Mouse (Mus musculus): Measurements from ENCODE around the gene Slc8b1. TPM values are rescaled to one million over a fixed set of nuclear protein-coding genes. Genes with fewer than 3 reads are reported as not detected.
A peak's percentile ranks its signal among the peaks of the same experiment; 100 is the strongest.

Slc8b1 gene
- polyA plus RNA-seq, 1 experiment from 2014 or later, result 4.9 TPM

DNA sequence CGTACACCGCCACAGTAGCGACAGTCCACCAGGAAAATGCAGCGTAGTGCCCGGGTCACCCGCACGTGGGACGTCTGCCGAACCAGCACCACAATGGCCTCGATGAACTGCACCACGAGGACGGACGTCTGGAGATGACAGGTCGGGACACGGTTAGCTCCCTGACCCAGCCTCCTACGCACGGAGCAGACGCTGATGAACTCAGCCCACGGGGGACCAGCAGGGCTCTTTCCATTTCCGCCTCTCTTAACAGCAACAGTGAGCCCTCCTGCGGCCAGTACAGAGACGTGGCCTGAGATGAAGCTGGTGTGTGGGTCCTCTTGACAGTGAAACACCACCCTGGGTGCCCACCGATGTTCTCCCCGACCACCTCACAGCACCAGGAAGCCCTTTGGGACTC, 44.9 kb downstream of the Slc8b1 start:
- DNase-seq (ENCODE audit: low spot score) (no peak), ATAC-seq (ENCODE audit: low FRiP score, low TSS enrichment) (no peak)
- H3K4me2 ChIP-seq (replicated peaks; ENCODE audit: low read depth), result no peak overlapping the region
- WGBS, result 89% methylated on average over 24 of the region's 24 CpGs
- H3K4me1 ChIP-seq (replicated peaks; ENCODE audit: control insufficient read depth, insufficient read depth), result no peaks in the 10 kb centered on the region
- H3K9me3 ChIP-seq (ENCODE audit: control insufficient read depth, low read length), result no peaks in the 10 kb centered on the region
- TF ChIP-seq CTCF (IDR thresholded peaks at IDR 0.05; ENCODE audit: low read depth) (no peak), EP300 (optimal IDR thresholded peaks at IDR 0.05) (no peak)
- H3K36me3 ChIP-seq (ENCODE audit: control insufficient read depth, insufficient read depth, low read length), result peaks cover 22% of the 10 kb centered on the region; the same call in 1 of the 2 replicates
- H3K9ac ChIP-seq (ENCODE audit: low read length), result no peak overlapping the region
- H3K27me3 ChIP-seq (ENCODE audit: control insufficient read depth, insufficient read depth, low read length), result no peaks in the 10 kb centered on the region
- H3K27ac ChIP-seq (replicated peaks), result no peak overlapping the region
- no peak overlapping the region for H3K4me3 ChIP-seq (ENCODE audit: low read depth, low read length)

- 75% methylated on average over 8 of the region's 8 CpGs for WGBS
- no peak overlapping the region for H3K27ac ChIP-seq (replicated peaks)
- no peak overlapping the region for H3K4me2 ChIP-seq (replicated peaks; ENCODE audit: low read depth)
- H3K9me3 ChIP-seq (ENCODE audit: control insufficient read depth, low read length), result no peaks in the 10 kb centered on the region
- no peaks in the 10 kb centered on the region for H3K27me3 ChIP-seq (ENCODE audit: control insufficient read depth, insufficient read depth, low read length)
- no peak overlapping the region for H3K4me3 ChIP-seq (ENCODE audit: low read depth, low read length)
- ATAC-seq (ENCODE audit: low FRiP score, low TSS enrichment) (no peak), DNase-seq (ENCODE audit: low spot score) (no peak)
- H3K36me3 ChIP-seq (ENCODE audit: control insufficient read depth, insufficient read depth, low read length), result peaks cover 15% of the 10 kb centered on the region; the same call in 1 of the 2 replicates
- TF ChIP-seq EP300 (optimal IDR thresholded peaks at IDR 0.05), result no peak
- no peak for TF ChIP-seq CTCF (IDR thresholded peaks at IDR 0.05; ENCODE audit: low read depth)
- no peaks in the 10 kb centered on the region for H3K4me1 ChIP-seq (replicated peaks; ENCODE audit: control insufficient read depth, insufficient read depth)
- no peak overlapping the region for H3K9ac ChIP-seq (ENCODE audit: low read length)
These were observed 47.1 kb downstream of the Slc8b1 start for GRCm38 (mm10) chr5:120558041-120558440.

- no peak overlapping the region for H3K9ac ChIP-seq (ENCODE audit: low read length)
- no peak for ATAC-seq (ENCODE audit: low FRiP score, low TSS enrichment)
These were observed 47.8 kb downstream of the Slc8b1 start for GRCm38 (mm10) chr5:120558762-120559161.

DNA sequence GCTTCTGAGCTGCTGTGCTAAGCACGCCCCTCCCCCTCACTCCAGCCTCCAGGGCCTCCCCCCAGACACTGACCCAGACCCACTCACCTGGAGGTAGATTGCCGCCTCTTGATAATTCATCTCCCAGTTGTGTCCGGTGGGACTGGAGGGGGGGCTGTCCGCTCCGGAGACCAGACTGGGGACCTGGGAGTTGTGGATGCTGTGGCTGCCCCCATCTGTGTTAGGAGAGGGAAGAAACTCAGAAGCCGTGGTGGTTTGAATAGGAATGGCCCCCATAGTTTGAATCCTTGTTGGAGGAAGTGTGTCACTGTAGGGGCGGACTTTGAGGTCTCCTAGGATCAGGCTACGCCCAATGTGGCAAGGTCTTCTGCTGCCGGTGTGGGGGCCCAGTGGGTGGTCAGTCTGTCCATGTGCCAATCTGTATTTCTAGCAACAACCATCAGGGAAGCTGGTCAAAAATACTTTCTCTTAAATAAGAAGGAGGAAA, 49.2 kb downstream of the Slc8b1 start:
- Histone ChIP-seq H3K4me2 (replicated peaks; ENCODE audit: low read depth) (peak overlapping the region; percentile 41), H3K27ac (replicated peaks) (peak overlapping the region; percentile 45; the same call in 1 of the 2 replicates), H3K4me1 (replicated peaks; ENCODE audit: control insufficient read depth, insufficient read depth) (no peaks in the 10 kb centered on the region), H3K36me3 (ENCODE audit: control insufficient read depth, insufficient read depth, low read length) (peaks cover 10% of the 10 kb centered on the region; the same call in 1 of the 2 replicates), H3K9me3 (ENCODE audit: control insufficient read depth, low read length) (no peaks in the 10 kb centered on the region), H3K4me3 (ENCODE audit: low read depth, low read length) (no peak overlapping the region), H3K9ac (ENCODE audit: low read length) (no peak overlapping the region), H3K27me3 (ENCODE audit: control insufficient read depth, insufficient read depth, low read length) (no peaks in the 10 kb centered on the region)
- no peak for DNase-seq (ENCODE audit: low spot score)
- 55% methylated on average over 9 of the region's 9 CpGs for WGBS
- no peak for TF ChIP-seq EP300 (optimal IDR thresholded peaks at IDR 0.05)
- ATAC-seq (ENCODE audit: low FRiP score, low TSS enrichment), result no peak

More at GRCm38 (mm10) chr5:120558762-120559161, 47.8 kb downstream of the Slc8b1 start:
- H3K27me3 ChIP-seq (ENCODE audit: control insufficient read depth, insufficient read depth, low read length), result no peaks in the 10 kb centered on the region
- 66% methylated on average over 14 of the region's 14 CpGs for WGBS
- no peak for DNase-seq (ENCODE audit: low spot score)
- no peak overlapping the region for H3K27ac ChIP-seq (replicated peaks)
- no peaks in the 10 kb centered on the region for H3K9me3 ChIP-seq (ENCODE audit: control insufficient read depth, low read length)
- no peak for TF ChIP-seq EP300 (optimal IDR thresholded peaks at IDR 0.05)
- no peak for TF ChIP-seq CTCF (IDR thresholded peaks at IDR 0.05; ENCODE audit: low read depth)
- no peaks in the 10 kb centered on the region for H3K4me1 ChIP-seq (replicated peaks; ENCODE audit: control insufficient read depth, insufficient read depth)
- no peak overlapping the region for H3K4me2 ChIP-seq (replicated peaks; ENCODE audit: low read depth)
- H3K4me3 ChIP-seq (ENCODE audit: low read depth, low read length), result no peak overlapping the region
- peaks cover 11% of the 10 kb centered on the region; the same call in 1 of the 2 replicates for H3K36me3 ChIP-seq (ENCODE audit: control insufficient read depth, insufficient read depth, low read length)

GRCm38 (mm10) chr5:120560616-120561311, 49.8 kb downstream of the Slc8b1 start:
- WGBS, result 10% methylated on average over 16 of the region's 16 CpGs
- DNase-seq (ENCODE audit: low spot score) (peak; percentile 61), ATAC-seq (ENCODE audit: low FRiP score, low TSS enrichment) (peak; percentile 55)
- no peaks in the 10 kb centered on the region for H3K27me3 ChIP-seq (ENCODE audit: control insufficient read depth, insufficient read depth, low read length)
- peaks cover 7% of the 10 kb centered on the region; the same call in 1 of the 2 replicates for H3K36me3 ChIP-seq (ENCODE audit: control insufficient read depth, insufficient read depth, low read length)
- no peak for TF ChIP-seq CTCF (IDR thresholded peaks at IDR 0.05; ENCODE audit: low read depth)
- TF ChIP-seq EP300 (optimal IDR thresholded peaks at IDR 0.05), result no peak
- H3K9ac ChIP-seq (ENCODE audit: low read length), result 0 out of 2 replicates have a peak overlapping the region, but pooled peaks have one; percentile 14
- peak overlapping the region; percentile 53 for H3K27ac ChIP-seq (replicated peaks)
- peak overlapping the region; percentile 41 for H3K4me2 ChIP-seq (replicated peaks; ENCODE audit: low read depth)
- H3K9me3 ChIP-seq (ENCODE audit: control insufficient read depth, low read length), result no peaks in the 10 kb centered on the region
- H3K4me1 ChIP-seq (replicated peaks; ENCODE audit: control insufficient read depth, insufficient read depth), result peaks cover 3% of the 10 kb centered on the region; the same call in 1 of the 2 replicates
- no peak overlapping the region for H3K4me3 ChIP-seq (ENCODE audit: low read depth, low read length)

Data from stomach, postnatal 0 days (tissue).